Mouse (Mus musculus) right cerebral cortex, postnatal 4 days (tissue): Measurements from ENCODE around the gene Sema4a.
"Not testable (repeated sequence)": the region's sequence is repeated elsewhere in the genome, so short reads cannot be mapped to it uniquely, and the experiment has no call there.

Experiments
- DNase-seq: peaks from one replicate; pipeline ENCODE4 v3.0.0-alpha.2; 2022

The Sema4a gene

GRCm38 (mm10) chr3:88454762-88455587, 6.0 kb downstream of the Sema4a start:
- no peak for DNase-seq

- DNase-seq, result no peak
Measured at GRCm38 (mm10) chr3:88453986-88454385, 7.0 kb downstream of the Sema4a start.

GRCm38 (mm10) chr3:88453369-88453768, 7.6 kb downstream of the Sema4a start:
- DNase-seq, result no peak

- no peak for DNase-seq
Measured at GRCm38 (mm10) chr3:88452716-88453115, 8.3 kb downstream of the Sema4a start.

- no peak for DNase-seq
Measured at GRCm38 (mm10) chr3:88452246-88452645, 8.7 kb downstream of the Sema4a start.

- peak; percentile 30 for DNase-seq
Measured at GRCm38 (mm10) chr3:88450379-88451131, 10.4 kb downstream of the Sema4a start.

- peak; percentile 27 for DNase-seq
Measured at GRCm38 (mm10) chr3:88449395-88450023, 11.5 kb downstream of the Sema4a start.

GRCm38 (mm10) chr3:88448443-88448842, 12.5 kb downstream of the Sema4a start:
- DNase-seq, result no peak

GRCm38 (mm10) chr3:88447676-88448183, 13.3 kb downstream of the Sema4a start:
- no peak for DNase-seq

GRCm38 (mm10) chr3:88446471-88447123, 14.4 kb downstream of the Sema4a start:
- no peak for DNase-seq

GRCm38 (mm10) chr3:88442888-88443287, 18.1 kb downstream of the Sema4a start:
- DNase-seq, result no peak

- no peak for DNase-seq
Measured at GRCm38 (mm10) chr3:88442488-88442887, 18.5 kb downstream of the Sema4a start.

GRCm38 (mm10) chr3:88440500-88441381, 20.2 kb downstream of the Sema4a start:
- peak; percentile 38 for DNase-seq

- no peak for DNase-seq
Measured at GRCm38 (mm10) chr3:88439582-88439981, 21.4 kb downstream of the Sema4a start.

- DNase-seq, result no peak
Measured at GRCm38 (mm10) chr3:88437454-88437853, 23.5 kb downstream of the Sema4a start.

- DNase-seq, result peak; percentile 63
Measured at GRCm38 (mm10) chr3:88436395-88437201, 24.4 kb downstream of the Sema4a start.

GRCm38 (mm10) chr3:88435515-88435914, 25.5 kb downstream of the Sema4a start:
- DNase-seq, result no peak

GRCm38 (mm10) chr3:88428639-88429038, 32.3 kb downstream of the Sema4a start:
- not testable (repeated sequence) for DNase-seq

GRCm38 (mm10) chr3:88427342-88427905, 33.6 kb downstream of the Sema4a start:
- DNase-seq, result no peak

GRCm38 (mm10) chr3:88425708-88426420, 35.1 kb downstream of the Sema4a start:
- no peak for DNase-seq
